Mouse (Mus musculus) right cerebral cortex, postnatal 10 days (tissue): ENCODE measurements around the gene Tmem94.

ENCODE experiments used
- DNase-seq, 2 experiments: peaks; one replicate each; pipeline ENCODE4 v3.0.0; 2021; ENCODE audit warnings: low spot score in 2 of 2

Gene Tmem94

DNA sequence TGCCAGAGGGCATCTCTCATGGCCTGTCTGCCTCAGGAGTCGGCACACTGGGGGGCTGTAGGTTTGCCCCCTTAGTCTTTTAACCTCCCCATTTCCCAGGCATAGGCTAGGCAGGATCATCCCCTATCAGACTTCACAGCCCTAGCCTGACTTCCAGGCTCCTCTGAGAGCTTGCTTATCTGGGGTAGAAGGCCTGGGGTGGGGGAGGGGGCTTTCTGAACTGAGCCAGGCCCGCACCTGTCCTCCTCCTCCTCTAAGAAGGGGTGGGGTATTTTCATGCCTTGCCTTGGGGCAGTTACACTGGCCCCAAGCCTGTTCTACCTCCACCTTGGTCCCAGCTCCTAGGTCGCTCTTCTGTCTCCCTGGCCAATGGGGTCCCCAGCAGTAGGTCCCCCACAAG, 66.3 kb downstream of the Tmem94 start:
- DNase-seq = no peak

DNA sequence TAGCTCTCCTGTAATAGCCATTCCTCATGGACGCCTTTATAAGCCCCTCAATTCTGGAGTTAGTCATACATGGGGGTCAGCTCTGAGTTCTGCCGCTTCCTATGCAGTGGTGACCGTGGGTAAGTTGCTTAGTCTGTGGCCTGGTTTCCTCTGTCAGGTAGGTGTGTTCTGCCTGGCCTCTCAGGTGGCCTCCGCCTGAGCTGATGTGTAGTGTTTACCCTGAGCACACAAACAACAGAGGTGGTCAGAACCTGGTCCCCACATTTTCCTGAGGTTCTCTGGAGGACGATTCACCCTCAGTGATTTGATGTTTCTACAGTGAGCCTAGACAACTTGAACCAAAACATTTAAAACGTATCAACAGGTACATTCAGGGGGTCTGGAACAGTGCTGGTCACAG, 66.8 kb downstream of the Tmem94 start:
- DNase-seq = no peak

DNA sequence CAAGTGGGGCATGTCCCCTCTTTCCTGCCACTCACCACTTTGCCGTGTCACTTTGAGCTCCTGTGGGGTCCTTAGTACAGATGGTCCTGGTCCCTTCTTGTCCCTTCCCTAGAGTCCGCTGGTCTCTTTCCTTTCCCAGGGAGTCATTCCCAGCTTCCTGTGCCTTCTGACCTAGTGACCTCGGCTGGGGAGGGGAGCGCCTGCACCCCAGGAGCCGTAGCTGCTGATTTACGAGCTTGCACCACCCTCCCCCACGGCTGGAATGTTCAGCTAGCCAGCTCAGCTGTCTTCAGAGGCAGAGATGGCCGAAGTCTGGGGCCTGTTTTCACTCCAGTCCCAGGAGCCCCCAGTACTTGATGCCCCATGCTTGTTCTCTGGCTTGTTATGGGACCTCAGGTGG, 67.3 kb downstream of the Tmem94 start:
- DNase-seq = no peak

DNA sequence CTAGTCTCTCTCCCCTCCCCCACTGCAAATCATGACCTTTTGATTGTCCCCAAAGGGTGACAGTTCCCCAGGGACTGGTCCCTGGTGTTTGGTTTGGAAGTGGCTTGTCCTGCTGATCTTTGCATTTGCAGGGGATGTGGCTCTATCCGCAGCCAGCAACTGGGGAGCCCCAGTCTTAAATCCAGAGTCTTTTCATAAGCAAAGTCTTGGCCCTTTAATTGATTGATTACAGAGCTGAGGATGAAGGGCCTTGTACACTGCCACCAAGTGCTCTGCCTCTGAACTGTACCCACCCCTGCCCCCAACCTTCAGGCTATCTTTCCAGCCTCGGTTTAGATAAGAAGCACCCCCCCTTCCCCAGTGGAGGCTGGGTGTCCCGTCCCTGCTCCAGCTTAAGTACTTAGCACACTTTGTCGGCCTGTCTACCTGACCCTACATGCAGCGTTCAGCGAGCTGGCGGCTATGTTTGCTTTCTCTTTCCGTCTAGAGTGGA, 67.8 kb downstream of the Tmem94 start:
- DNase-seq = no peak

DNA sequence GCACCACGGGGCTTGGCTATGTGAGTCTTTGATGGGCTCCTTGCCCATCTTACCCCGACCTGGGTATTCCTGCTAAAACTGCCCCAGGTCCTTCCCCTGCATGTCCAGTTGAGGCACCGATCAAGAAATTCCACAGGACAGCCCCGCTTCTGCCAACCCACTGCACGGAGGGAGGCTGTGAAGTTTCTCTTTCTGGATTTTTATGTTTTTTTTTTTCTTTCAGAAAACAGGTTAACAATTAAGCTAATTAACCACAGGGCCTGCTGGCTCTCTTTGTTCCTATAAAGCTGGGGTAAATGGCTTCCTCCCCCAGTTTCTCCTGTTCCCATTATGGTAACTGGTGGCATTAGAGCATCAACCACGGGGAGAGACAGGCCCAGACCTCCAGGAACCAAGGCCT, 68.8 kb downstream of the Tmem94 start:
- DNase-seq = no peak

DNA sequence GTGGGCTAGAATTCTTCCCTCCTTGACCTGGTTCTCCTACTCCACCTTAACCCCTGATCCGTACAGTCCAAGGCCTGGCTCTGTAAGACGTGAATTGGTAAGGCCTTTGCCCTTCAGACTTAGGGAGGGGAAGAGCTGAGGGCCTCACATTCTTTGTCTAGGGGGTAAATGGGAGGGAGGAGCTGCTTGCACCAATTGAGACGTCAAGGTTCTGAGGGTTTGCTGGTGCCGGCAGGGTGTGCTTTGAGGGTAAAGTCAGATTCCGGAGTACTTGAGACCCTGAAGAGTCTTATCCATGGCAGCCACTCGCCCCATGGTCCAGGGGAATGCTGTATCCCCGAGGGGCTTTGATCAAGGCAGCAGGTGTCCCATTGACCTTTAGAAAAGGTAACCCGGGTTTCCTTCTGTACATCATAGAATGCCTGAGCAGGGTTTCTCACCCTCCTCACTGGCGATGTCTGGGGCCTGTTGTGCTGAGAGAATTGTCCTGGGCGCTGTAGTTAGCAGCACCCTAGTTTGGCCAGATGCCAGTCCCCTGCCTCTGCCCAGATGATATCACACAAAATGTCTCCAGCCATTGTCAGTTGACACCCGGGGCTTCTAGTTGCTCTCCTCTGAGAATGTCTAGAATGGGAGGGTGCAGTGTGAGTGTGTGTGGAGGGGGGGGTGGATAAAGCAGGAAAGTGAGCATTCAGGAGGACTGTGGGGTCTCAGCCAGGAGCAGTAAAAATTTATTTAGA, 71.6 kb downstream of the Tmem94 start:
- DNase-seq = no peak

DNA sequence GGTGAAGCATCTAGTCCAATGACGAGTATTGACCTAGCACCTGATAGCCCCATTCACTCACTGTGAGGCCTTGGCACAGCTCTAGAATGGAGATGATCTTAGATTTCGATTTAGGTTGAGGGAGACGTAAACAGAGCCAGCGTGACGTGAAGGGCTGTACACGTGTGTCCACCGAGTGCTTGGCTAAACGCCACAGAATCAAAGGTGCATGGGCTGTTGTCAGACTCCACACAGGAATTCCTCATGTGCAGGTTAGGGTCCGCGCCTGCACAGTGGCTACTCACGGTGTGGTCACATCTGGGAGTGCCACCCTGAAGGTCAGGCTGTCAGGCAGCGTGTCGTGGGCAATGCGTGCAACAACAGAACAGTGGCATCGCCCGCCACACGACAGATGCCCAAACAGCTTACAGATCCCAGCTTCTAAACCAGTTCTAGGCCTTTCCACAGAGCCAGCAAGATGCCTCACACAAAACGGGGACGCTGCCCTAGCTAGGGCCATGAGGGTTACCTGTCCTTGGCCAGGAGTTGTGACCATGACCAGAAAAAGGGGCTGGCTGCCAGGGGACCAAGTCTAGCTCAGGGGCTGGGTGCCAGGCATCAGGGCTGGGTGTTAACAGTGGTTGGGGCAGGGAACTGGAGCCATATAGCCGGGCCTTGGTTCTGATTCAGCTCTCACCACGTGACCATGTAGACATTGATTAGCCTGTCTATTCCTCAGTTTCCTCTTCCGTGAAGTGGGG, 72.5 kb downstream of the Tmem94 start:
- no peak for DNase-seq

DNA sequence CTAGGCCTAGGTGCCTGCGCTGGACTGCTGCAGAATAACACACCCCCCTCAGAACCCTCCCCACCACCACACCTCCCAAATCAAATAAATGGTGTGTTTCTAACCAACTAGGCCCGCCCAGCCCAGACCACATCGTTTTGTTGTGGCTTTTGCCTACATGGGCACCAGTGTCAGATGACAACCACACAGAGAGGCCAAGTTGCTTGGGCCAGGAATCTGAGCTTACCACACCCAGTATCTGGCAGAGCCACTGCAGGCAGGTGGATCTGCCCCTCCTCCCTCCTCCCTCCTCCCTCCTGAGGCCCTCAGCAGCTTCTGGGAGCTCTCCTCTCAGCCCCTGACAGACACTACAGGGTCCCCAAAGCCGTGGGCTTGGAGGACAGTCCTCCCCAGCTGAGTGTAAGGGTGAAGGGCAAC, 73.7 kb downstream of the Tmem94 start:
- no peak for DNase-seq

DNA sequence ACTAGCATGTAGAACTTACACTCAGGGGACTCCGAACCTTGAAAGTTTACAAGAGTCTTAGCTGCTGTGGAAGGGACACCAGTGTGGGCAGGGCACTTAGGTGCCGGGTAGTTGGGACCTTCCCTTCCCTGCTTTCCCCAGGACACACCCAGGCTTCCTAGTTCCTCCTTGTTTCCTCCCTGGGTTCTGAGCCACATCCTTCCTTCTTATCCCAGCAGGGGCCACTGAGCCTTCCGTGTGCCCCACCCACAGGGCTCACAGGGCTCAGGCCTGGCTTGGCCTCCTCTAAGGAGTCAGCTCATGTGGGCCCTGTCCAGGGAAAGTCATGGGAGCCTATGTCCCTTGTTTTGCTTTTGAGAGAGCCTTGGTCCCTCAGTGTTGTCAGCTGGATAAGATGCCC, 74.5 kb downstream of the Tmem94 start:
- no peak for DNase-seq

DNA sequence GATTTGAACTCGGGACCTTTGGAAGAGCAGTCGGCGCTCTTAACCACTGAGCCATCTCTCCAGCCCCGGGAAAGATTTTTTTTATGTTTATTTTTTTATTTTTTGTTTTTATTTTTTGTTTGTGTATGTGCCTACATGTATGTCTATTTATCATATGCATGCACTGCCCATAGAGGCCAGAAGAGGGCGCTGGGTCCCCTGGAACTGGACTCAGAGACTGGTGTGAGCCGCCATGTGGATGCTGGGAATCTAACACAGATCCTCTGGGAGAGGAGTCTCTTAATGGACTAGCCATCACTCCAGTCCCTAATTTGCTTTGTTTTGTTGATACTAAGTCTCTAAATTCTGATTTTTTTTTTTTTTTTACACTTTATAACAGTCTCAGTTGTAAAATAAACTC, 75.8 kb downstream of the Tmem94 start:
- DNase-seq = no peak

DNA sequence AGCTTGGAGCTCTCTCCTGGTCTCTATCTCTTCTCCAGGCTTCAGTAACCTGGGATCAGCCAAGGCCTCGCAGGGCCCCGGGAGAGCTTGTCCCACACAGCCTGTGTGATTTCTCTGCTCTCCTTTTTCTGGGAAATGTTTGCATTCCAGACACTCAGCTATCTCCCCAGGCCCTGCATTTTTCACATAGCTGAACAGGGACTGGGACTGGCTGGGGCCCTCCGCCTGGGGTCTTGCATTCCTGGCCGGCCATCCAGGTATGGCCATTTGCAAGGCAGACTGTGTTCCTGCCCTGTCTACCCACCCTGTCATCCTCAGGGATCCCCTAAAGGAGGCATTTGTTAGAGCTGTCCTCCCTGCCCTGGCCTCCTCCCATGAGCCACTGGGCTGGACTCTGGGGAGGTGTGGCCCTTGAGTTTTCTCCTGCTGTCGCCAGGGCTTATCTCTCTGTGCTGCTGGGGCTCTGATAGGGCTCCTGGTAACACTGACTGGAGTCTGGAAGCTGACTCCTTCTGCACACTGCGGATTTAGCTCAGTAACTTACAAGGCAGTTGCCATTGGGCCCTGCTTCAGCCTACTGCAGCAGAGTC, 76.8 kb downstream of the Tmem94 start:
- no peak for DNase-seq

DNA sequence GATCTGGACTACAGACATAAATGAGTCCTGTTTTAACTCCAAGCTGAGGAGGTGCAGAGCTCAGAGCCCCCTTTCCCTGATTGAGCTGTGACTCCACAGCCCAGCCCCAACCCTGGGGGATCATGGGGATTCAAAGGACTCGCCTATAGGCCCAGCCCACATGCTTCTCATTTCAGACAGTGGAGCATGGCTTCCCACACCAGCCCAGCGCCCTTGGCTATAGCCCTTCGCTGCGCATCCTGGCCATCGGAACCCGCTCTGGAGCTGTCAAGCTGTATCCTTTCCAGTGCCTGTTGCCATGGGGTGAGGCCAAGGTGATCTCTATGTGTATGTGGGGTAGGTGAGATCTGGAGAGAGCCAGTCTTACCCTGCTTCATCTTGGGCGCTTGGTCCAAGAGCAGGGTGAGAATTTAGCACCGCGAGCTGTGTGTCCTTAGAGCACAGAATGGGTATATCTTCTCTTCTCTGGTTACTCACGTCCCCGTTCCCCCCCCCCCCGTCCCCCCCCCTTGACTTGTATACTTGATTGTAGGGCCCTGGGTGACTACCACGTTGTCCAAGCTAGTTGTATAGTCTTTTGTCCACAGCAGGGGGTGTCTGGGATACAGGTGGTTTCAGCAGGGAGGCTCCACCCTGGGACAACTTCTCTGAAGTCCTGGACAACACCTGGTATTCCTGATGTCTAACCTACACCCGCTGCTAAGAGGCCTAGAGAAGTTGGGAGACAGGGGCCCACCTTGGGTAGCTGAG, 78.1 kb downstream of the Tmem94 start:
- DNase-seq = no peak

DNA sequence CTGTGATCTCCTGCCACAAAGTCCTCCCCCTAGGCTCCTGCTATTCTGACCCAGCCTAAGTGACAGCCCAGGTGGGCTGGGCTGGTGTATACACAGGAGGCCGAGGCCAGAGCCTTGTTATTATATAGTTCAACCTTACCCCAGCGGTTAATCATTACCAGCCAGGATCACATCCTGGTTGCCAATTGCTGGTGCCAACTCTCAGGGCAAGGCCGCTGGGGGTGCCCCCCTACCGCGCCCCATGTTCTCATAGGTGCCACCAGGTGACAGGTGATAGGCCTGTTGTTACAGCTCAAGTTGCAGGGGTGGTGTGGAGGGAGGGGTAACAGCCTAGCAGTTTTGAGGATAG, 78.6 kb downstream of the Tmem94 start:
- DNase-seq = no peak

DNA sequence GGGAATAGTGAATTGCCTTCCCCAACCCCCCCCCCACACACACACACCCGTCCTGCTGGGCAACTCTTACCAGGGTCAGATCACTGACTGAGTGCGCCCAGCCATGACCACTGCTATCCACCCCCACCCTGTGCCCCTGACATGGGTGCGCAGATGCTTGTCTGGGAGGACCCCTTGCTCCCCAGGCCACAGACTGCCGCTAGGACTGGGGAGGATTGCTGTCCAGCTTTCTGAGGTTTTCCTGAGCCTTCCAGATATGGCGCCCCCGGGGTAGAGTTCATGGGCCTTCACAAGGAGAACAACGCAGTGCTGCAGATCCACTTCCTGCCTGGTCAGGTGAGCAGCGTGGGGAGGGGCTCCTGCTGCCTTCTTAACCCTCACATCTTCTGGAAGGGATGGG, 79.0 kb downstream of the Tmem94 start:
- no peak for DNase-seq

DNA sequence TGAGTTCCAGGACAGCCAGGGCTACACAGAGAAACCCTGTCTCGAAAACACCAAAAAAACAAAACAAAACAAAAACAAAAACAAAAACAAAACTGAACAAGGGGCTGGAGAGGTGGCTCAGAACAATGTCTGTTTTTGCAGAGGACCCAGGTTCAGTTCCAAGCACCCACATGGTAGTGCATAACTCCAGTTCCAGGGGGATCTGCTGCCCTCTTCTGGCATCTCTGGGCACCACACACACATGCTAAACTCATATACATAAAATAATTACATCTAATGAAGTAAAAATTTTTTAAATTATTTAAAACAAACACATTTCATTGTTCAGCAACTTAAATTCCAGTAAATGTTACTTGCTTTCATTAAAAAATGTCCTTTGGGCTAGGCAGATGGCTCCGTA, 80.6 kb downstream of the Tmem94 start:
- DNase-seq = no peak
